Mouse (Mus musculus): ENCODE data around the gene Ckmt1. TPM values are rescaled to one million over a fixed set of nuclear protein-coding genes. Genes with fewer than 3 reads are reported as not detected.
A peak's percentile ranks its signal among the peaks of the same experiment; 100 is the strongest.

The Ckmt1 gene
- polyA plus RNA-seq, 1 experiment, result 0.23 TPM

DNA sequence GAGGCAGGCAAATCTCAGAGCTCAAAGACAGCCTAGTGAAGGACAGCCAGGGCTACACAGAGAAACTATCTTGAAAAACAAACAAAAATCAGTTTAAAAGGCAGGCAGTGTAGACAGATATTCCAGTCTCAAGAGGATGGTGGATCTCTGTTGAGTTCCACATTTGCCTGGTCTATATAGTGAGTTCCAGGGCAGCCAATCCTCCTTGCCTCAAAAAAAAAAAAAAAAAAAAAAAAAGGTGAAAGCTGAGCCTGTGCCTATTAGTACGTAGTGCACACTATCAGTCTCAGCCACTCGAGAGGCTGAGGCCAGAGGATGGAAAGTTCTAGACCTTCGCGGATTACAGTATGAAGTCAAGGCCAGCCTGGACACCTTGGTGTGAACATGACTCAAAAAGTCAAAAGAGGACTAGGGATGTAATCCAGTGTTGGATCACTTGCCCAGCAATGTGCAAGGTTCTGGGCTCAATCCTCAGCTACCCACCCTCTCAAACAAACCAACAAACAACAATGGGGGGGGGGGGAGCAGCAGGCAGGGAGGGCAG lies 55.4 kb downstream of the Ckmt1 start:
- peaks cover 40% of the 10 kb centered on the region for H3K79me3 ChIP-seq (ENCODE audit: low read depth)
- no peak for TF ChIP-seq MYOG (IDR thresholded peaks at IDR 0.05; ENCODE audit: control insufficient read depth, extremely low read depth, insufficient read length)
- no peak for TF ChIP-seq CEBPB (IDR thresholded peaks at IDR 0.05; ENCODE audit: low read depth)
- TF ChIP-seq MAX (IDR thresholded peaks at IDR 0.05), result no peak
- TF ChIP-seq MYOD1 (IDR thresholded peaks at IDR 0.05; ENCODE audit: control insufficient read depth, insufficient read length, low read depth), result no peak
- TF ChIP-seq USF1 (IDR thresholded peaks at IDR 0.05; ENCODE audit: low read depth), result no peak
- TF ChIP-seq FOSL1 (IDR thresholded peaks at IDR 0.05; ENCODE audit: insufficient read depth, low read length, poor library complexity, severe bottlenecking), result no peak
- no peak for TF ChIP-seq CTCF (IDR thresholded peaks at IDR 0.05; ENCODE audit: control insufficient read depth, insufficient read depth, insufficient read length)
- H3K4me3 ChIP-seq (ENCODE audit: insufficient read depth, poor library complexity, severe bottlenecking), result peak overlapping the region; percentile 95
- H3K79me2 ChIP-seq (ENCODE audit: control insufficient read depth, insufficient read depth), result peaks cover 55% of the 10 kb centered on the region
- peaks cover 30% of the 10 kb centered on the region for H3K36me3 ChIP-seq (ENCODE audit: control insufficient read depth, insufficient read depth)
- H3K27me3 ChIP-seq (ENCODE audit: control insufficient read depth, insufficient read depth, insufficient read length), result no peaks in the 10 kb centered on the region
- peak overlapping the region; percentile 60 for H3ac ChIP-seq (ENCODE audit: control insufficient read depth, insufficient read length, low read depth)

Other genes starting within 250 kb of the Ckmt1 start
- not detected for gene Tgm7, start 247.9 kb upstream of the Ckmt1 start, polyA plus RNA-seq (2012; fragmentation: generic; extraction: Trizol)
- 1.6 TPM for gene Adal, start 217.3 kb upstream of the Ckmt1 start, polyA plus RNA-seq (2012; fragmentation: generic; extraction: Trizol)
- gene Lcmt2, start 217.1 kb upstream of the Ckmt1 start, polyA plus RNA-seq (2012; fragmentation: generic; extraction: Trizol), result 3.6 TPM
- gene Tubgcp4, start 187.1 kb upstream of the Ckmt1 start, polyA plus RNA-seq (2012; fragmentation: generic; extraction: Trizol), result 16.7 TPM
- gene Zscan29, start 186.6 kb upstream of the Ckmt1 start, polyA plus RNA-seq (2012; fragmentation: generic; extraction: Trizol), result 3.1 TPM
- gene Trp53bp1, start 86.3 kb upstream of the Ckmt1 start, polyA plus RNA-seq (2012; fragmentation: generic; extraction: Trizol), result 13.3 TPM
- 23.9 TPM for gene Map1a, start 68.1 kb upstream of the Ckmt1 start, polyA plus RNA-seq (2012; fragmentation: generic; extraction: Trizol)
- 5.8 TPM for gene Ppip5k1, start 2.3 kb upstream of the Ckmt1 start, polyA plus RNA-seq (2012; fragmentation: generic; extraction: Trizol)
- not detected for gene Strc, start 29.5 kb downstream of the Ckmt1 start, polyA plus RNA-seq (2012; fragmentation: generic; extraction: Trizol)
- gene Pdia3, start 56.1 kb downstream of the Ckmt1 start, polyA plus RNA-seq (2012; fragmentation: generic; extraction: Trizol), result 214 TPM
- 0.92 TPM for gene Catsper2, start 56.1 kb downstream of the Ckmt1 start, polyA plus RNA-seq (2012; fragmentation: generic; extraction: Trizol)
- 0.16 TPM for gene Ell3, start 86.6 kb downstream of the Ckmt1 start, polyA plus RNA-seq (2012; fragmentation: generic; extraction: Trizol)
- 714 TPM for gene Serf2, start 91.5 kb downstream of the Ckmt1 start, polyA plus RNA-seq (2012; fragmentation: generic; extraction: Trizol)
- gene Hypk, start 95.6 kb downstream of the Ckmt1 start, polyA plus RNA-seq (2012; fragmentation: generic; extraction: Trizol), result 11.8 TPM
- gene Serinc4, start 99.1 kb downstream of the Ckmt1 start, polyA plus RNA-seq (2012; fragmentation: generic; extraction: Trizol), result 0.20 TPM
- 8.8 TPM for gene Mfap1b, start 116.4 kb downstream of the Ckmt1 start, polyA plus RNA-seq (2012; fragmentation: generic; extraction: Trizol)
- 6.3 TPM for gene Mfap1a, start 149.0 kb downstream of the Ckmt1 start, polyA plus RNA-seq (2012; fragmentation: generic; extraction: Trizol)
- 4.8 TPM for gene Wdr76, start 149.0 kb downstream of the Ckmt1 start, polyA plus RNA-seq (2012; fragmentation: generic; extraction: Trizol)

Data from C2C12 (cell line).